Mouse (Mus musculus) MEL (cell line): Measurements from ENCODE around the gene Mpg. TPM values are rescaled to one million over a fixed set of nuclear protein-coding genes. Genes with fewer than 3 reads are reported as not detected.

Experiments used
- DNase-seq: peaks from one replicate; pipeline ENCODE4 v3.0.0; 2011; ENCODE audit warnings: low read depth, low spot score
- H3K27ac ChIP-seq: 2 replicates; pipeline ENCODE4 v1.5.1; 2012; ENCODE audit warnings: low read depth, mild to moderate bottlenecking, control low read depth, low read length, moderate library complexity; ENCODE audit not compliant: control insufficient read depth
- H3K27me3 ChIP-seq, 2 experiments: fragments of 150-350 bp in 1 of 2; sonication (generic) in 1 of 2; 2 replicates each; pipeline ENCODE4 v1.6.1; 2012; ENCODE audit warnings: low read length in 2 of 2, mild to moderate bottlenecking in 2 of 2, improper control_type of control experiment in 1 of 2, moderate library complexity in 1 of 2; ENCODE audit not compliant: insufficient read depth in 2 of 2, control insufficient read depth in 1 of 2
- H3K36me3 ChIP-seq, 2 experiments: 2 replicates each; pipeline ENCODE4 v1.6.1; 2012 to 2014; ENCODE audit warnings: low read length in 2 of 2, improper control_type of control experiment in 1 of 2, inconsistent platforms in 1 of 2, mild to moderate bottlenecking in 1 of 2; ENCODE audit not compliant: insufficient read depth in 2 of 2, control insufficient read depth in 1 of 2
- H3K4me1 ChIP-seq, 2 experiments: fragments of 150-350 bp in 1 of 2; sonication (generic) in 1 of 2; 2 replicates each; pipeline ENCODE4 v1.6.1; 2012; ENCODE audit warnings: low read length in 2 of 2, improper control_type of control experiment in 1 of 2, mild to moderate bottlenecking in 1 of 2; ENCODE audit not compliant: insufficient read depth in 2 of 2, control insufficient read depth in 1 of 2
- H3K4me3 ChIP-seq, 2 experiments: fragments of 150-350 bp in 1 of 2; sonication (generic) in 1 of 2; 2 replicates each; pipeline ENCODE4 v1.5.1; 2012; ENCODE audit warnings: low read depth in 2 of 2, low read length in 2 of 2, mild to moderate bottlenecking in 2 of 2, moderate library complexity in 2 of 2, control low read depth in 1 of 2, improper control_type of control experiment in 1 of 2; ENCODE audit not compliant: control insufficient read depth in 1 of 2, insufficient read depth in 1 of 2
- H3K79me2 ChIP-seq: 2 replicates; pipeline ENCODE4 v1.6.1; 2012; ENCODE audit warnings: mild to moderate bottlenecking, low read length, moderate library complexity; ENCODE audit not compliant: control insufficient read depth, poor library complexity, insufficient read depth
- H3K9ac ChIP-seq: 2 replicates; pipeline ENCODE4 v1.6.1; 2012; ENCODE audit warnings: low read depth, mild to moderate bottlenecking, control low read depth, low read length, moderate library complexity; ENCODE audit not compliant: control insufficient read depth, poor library complexity, severe bottlenecking
- H3K9me3 ChIP-seq: fragments of 150-350 bp; sonication (generic); replicated peaks from 2 replicates; pipeline ENCODE4 v1.6.1; 2012; ENCODE audit warnings: mild to moderate bottlenecking, low read length, improper control_type of control experiment, moderate library complexity; ENCODE audit not compliant: insufficient read depth
- E2F4 ChIP-seq: IDR thresholded peaks from 2 replicates; pipeline ENCODE4 v1.6.1; 2011; ENCODE audit warnings: low read depth, low read length, improper control_type of control experiment, borderline replicate concordance
- polyA plus RNA-seq, 2 experiments: library from polyadenylated mRNA; stranded (reverse) in 1 of 2; unstranded in 1 of 2; fragments of >175 nt in 1 of 2; fragments of >200 nt in 1 of 2; gene quantifications; 2 replicates each; pipeline versions ENCODE4 v1.2.1 to v1.2.4; 2012; ENCODE audit warnings: low replicate concordance in 2 of 2, low read depth in 1 of 2; ENCODE audit not compliant: insufficient read length in 2 of 2, insufficient read depth in 1 of 2, missing spikeins in 1 of 2
- total RNA-seq: library from RNA; depleted of rRNA; stranded (reverse); fragments of 300-350 nt; gene quantifications from 2 replicates; pipeline ENCODE4 v1.2.3, GENCODE M21; 2012; rRNA removed

Mpg gene
- total and polyA plus RNA-seq, 3 experiments: 42.0 to 43.2 TPM; not detected in 1

GRCm38 (mm10) chr11:32281416-32282144 lies 55.3 kb downstream of the Mpg start:
- Histone ChIP-seq H3K36me3 (peaks cover 0 to 5% of the 10 kb centered on the region in 2 experiments; a peak in 2 of 4 replicates), H3K4me3 (no peak overlapping the region), H3K4me1 (peaks cover 2 to 16% of the 10 kb centered on the region in 2 experiments; a peak in 3 of 4 replicates), H3K27ac (no peak overlapping the region), H3K27me3 (no peaks in the 10 kb centered on the region), H3K9ac (no peak overlapping the region), H3K9me3 (no peaks in the 10 kb centered on the region), H3K79me2 (no peaks in the 10 kb centered on the region)
- no peak for TF ChIP-seq E2F4
- DNase-seq: no peak

Other genes with a start within 250 kb of the Mpg start
- not detected in 2 replicates for gene Nsg2, start 226.0 kb upstream of the Mpg start, total RNA-seq
- not detected for gene Nsg2, start 226.0 kb upstream of the Mpg start, polyA plus RNA-seq
- 76.5 and 83.8 TPM in 2 replicates for gene Il9r, start 26.2 kb upstream of the Mpg start, total RNA-seq
- gene Il9r, start 26.2 kb upstream of the Mpg start, polyA plus RNA-seq: 10 to 100 TPM in 1 of 2 experiments, not detected in 1; 56.9 TPM
- gene Snrnp25, start 21.1 kb upstream of the Mpg start, total RNA-seq: 148 and 158 TPM in 2 replicates
- gene Snrnp25, start 21.1 kb upstream of the Mpg start, polyA plus RNA-seq: 100 to 1,000 TPM in 1 of 2 experiments, not detected in 1; 130 TPM
- gene Rhbdf1, start 4.2 kb upstream of the Mpg start, total RNA-seq: 2.4 and 2.9 TPM in 2 replicates
- gene Rhbdf1, start 4.2 kb upstream of the Mpg start, polyA plus RNA-seq: 10 to 100 TPM in 1 of 2 experiments, not detected in 1; 14.3 TPM
- gene Nprl3, start 41.2 kb downstream of the Mpg start, total RNA-seq: 12.5 and 14.1 TPM in 2 replicates
- 10 to 100 TPM in 1 of 2 experiments, not detected in 1; 18.4 TPM for gene Nprl3, start 41.2 kb downstream of the Mpg start, polyA plus RNA-seq
- not detected in 2 replicates for gene Hba-x, start 49.9 kb downstream of the Mpg start, total RNA-seq
- under 1 TPM in 1 of 2 experiments, not detected in 1; 0.13 TPM for gene Hba-x, start 49.9 kb downstream of the Mpg start, polyA plus RNA-seq
- gene Hba-a1, start 57.0 kb downstream of the Mpg start, total RNA-seq: 211 and 272 TPM in 2 replicates
- 100 to 1,000 TPM; 313 to 334 TPM for gene Hba-a1, start 57.0 kb downstream of the Mpg start, polyA plus RNA-seq
- gene Hbq1b, start 60.5 kb downstream of the Mpg start, total RNA-seq: 2.3 and 2.5 TPM in 2 replicates
- gene Hbq1b, start 60.5 kb downstream of the Mpg start, polyA plus RNA-seq: 1 to 10 TPM in 1 of 2 experiments, not detected in 1; 6.5 TPM
- gene Hba-a2, start 70.0 kb downstream of the Mpg start, total RNA-seq: 130 and 202 TPM in 2 replicates
- gene Hba-a2, start 70.0 kb downstream of the Mpg start, polyA plus RNA-seq: 100 to 1,000 TPM; 313 to 432 TPM
- 0.46 TPM in 1 of 2 replicates, not detected in the other for gene Hbq1a, start 73.6 kb downstream of the Mpg start, total RNA-seq
- under 1 TPM in 1 of 2 experiments, not detected in 1; 0.29 TPM for gene Hbq1a, start 73.6 kb downstream of the Mpg start, polyA plus RNA-seq
- gene Sh3pxd2b, start 121.3 kb downstream of the Mpg start, total RNA-seq: 9.6 and 10.0 TPM in 2 replicates
- 10 to 100 TPM in 1 of 2 experiments, not detected in 1; 17.0 TPM for gene Sh3pxd2b, start 121.3 kb downstream of the Mpg start, polyA plus RNA-seq
- gene Ubtd2, start 228.9 kb downstream of the Mpg start, total RNA-seq: 22.4 and 25.7 TPM in 2 replicates
- gene Ubtd2, start 228.9 kb downstream of the Mpg start, polyA plus RNA-seq: 10 to 100 TPM in 1 of 2 experiments, not detected in 1; 28.7 TPM